Mouse (Mus musculus): ENCODE data around the gene Nme1. TPM values are rescaled to one million over a fixed set of nuclear protein-coding genes. Genes with fewer than 3 reads are reported as not detected.

The Nme1 gene
- total RNA-seq, 2 experiments from 2014 or later, result 65.8 to 73.3 TPM

Other genes with a start within 250 kb of the Nme1 start
- gene Utp18, start 82.8 kb downstream of the Nme1 start, total RNA-seq (2021), result 10 to 100 TPM; 23.7 to 24.1 TPM
- gene Mbtd1, start 82.7 kb downstream of the Nme1 start, total RNA-seq (2021), result 10 to 100 TPM; 28.9 to 32.6 TPM
- gene Nme2, start 12.3 kb downstream of the Nme1 start, total RNA-seq (2021), result 10 to 100 TPM; 76.6 to 90.3 TPM
- 100 to 1,000 TPM; 108 to 113 TPM for gene Gm20390, start 228 bp downstream of the Nme1 start, total RNA-seq (2021)
- 100 to 1,000 TPM; 212 to 219 TPM for gene Spag9, start 27.6 kb upstream of the Nme1 start, total RNA-seq (2021)
- 10 to 100 TPM; 46.3 to 48.6 TPM for gene Tob1, start 242.9 kb upstream of the Nme1 start, total RNA-seq (2021)